25 mouse cellular contexts compared by ENCODE assay signal in the genomic region with DNA sequence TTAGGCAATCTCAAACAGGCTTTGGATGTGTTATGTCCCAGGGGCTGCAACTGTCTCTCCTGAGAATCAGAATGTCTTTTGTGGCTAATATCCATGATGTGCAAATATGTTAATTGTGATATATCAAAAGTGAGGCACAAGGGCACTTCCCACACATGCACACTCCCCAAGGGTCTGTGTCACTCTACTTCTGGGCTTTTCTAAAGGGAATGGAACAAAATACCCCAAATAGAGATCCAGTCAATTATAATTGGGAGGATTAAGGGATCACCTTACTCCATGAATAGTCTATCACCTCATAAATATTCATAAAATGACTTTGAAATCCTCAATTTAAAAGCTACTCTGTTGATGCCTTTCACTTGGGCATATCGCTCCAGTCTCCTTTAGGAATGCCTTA.
A peak's percentile ranks its signal among the peaks of the same experiment; 100 is the strongest.
DNase-seq lines count a peak whose midpoint lies in the region; ATAC-seq and TF ChIP-seq lines count a peak whose summit lies in the region.
"Had no signal": no experiment of that assay in that cellular context is flagged by ENCODE, and none has a peak within 500 bp of the region (broad histone marks: within the 10 kb centered on the region; RNA-seq: fewer than 3 reads in every experiment).

No protein-coding gene starts in this region.

- no peak for TF ChIP-seq CTCF in forebrain, postnatal 0 days (IDR thresholded peaks at IDR 0.05; ENCODE audit: low read depth)
- TF ChIP-seq CTCF in brain, embryonic 14.5 days (IDR thresholded peaks at IDR 0.05; ENCODE audit: borderline replicate concordance, extremely low read depth, insufficient read depth, insufficient read length) = no peak

- H3K4me3 ChIP-seq in forebrain, embryonic 11.5 days (ENCODE audit: low read depth, low read length) = no peak overlapping the region
- H3K4me3 ChIP-seq in forebrain, postnatal 0 days (ENCODE audit: low read depth, low read length) = no peak overlapping the region
- no peak overlapping the region for H3K4me3 ChIP-seq in hindbrain, embryonic 12.5 days
- no peak overlapping the region for H3K4me3 ChIP-seq in hindbrain, embryonic 10.5 days
- H3K4me3 ChIP-seq in midbrain, embryonic 16.5 days (ENCODE audit: low read depth, low read length) = no peak overlapping the region
- H3K4me3 ChIP-seq: embryonic facial prominence, embryonic 15.5 days; erythroblast, embryonic 14.5 days; gastrocnemius, adult 2 months had no signal

- no peak overlapping the region for H3K4me2 ChIP-seq in forebrain, embryonic 11.5 days (ENCODE audit: low read depth, low read length, severe bottlenecking)
- H3K4me2 ChIP-seq in forebrain, postnatal 0 days (ENCODE audit: low read depth) = no peak overlapping the region
- H3K4me2 ChIP-seq in hindbrain, embryonic 12.5 days (replicated peaks) = no peak overlapping the region
- no peak overlapping the region for H3K4me2 ChIP-seq in midbrain, embryonic 16.5 days (ENCODE audit: low read length)
- H3K4me2 ChIP-seq: embryonic facial prominence, embryonic 15.5 days had no signal

- H3K27ac ChIP-seq in forebrain, embryonic 11.5 days (ENCODE audit: low read depth, low read length) = no peak overlapping the region
- H3K27ac ChIP-seq in forebrain, postnatal 0 days (ENCODE audit: low read depth, low read length) = no peak overlapping the region
- H3K27ac ChIP-seq in hindbrain, embryonic 12.5 days = no peak overlapping the region
- H3K27ac ChIP-seq in hindbrain, embryonic 10.5 days = no peak overlapping the region
- H3K27ac ChIP-seq in midbrain, embryonic 16.5 days (ENCODE audit: low read length) = no peak overlapping the region
- H3K27ac ChIP-seq: embryonic facial prominence, embryonic 15.5 days; gastrocnemius, adult 2 months had no signal

- no peak overlapping the region for H3K9ac ChIP-seq in forebrain, embryonic 11.5 days (ENCODE audit: low read length)
- no peak overlapping the region for H3K9ac ChIP-seq in forebrain, postnatal 0 days
- H3K9ac ChIP-seq in hindbrain, embryonic 12.5 days = no peak overlapping the region
- no peak overlapping the region for H3K9ac ChIP-seq in midbrain, embryonic 16.5 days (ENCODE audit: low read depth, low read length)
- H3K9ac ChIP-seq: embryonic facial prominence, embryonic 15.5 days had no signal

- H3K27me3 ChIP-seq in forebrain, embryonic 11.5 days (ENCODE audit: control insufficient read depth, insufficient read depth, low read length) = no peaks in the 10 kb centered on the region; the same call in 1 of the 2 replicates
- no peaks in the 10 kb centered on the region for H3K27me3 ChIP-seq in forebrain, postnatal 0 days (ENCODE audit: insufficient read depth, low read length)
- H3K27me3 ChIP-seq in hindbrain, embryonic 12.5 days = no peaks in the 10 kb centered on the region
- no peaks in the 10 kb centered on the region for H3K27me3 ChIP-seq in hindbrain, embryonic 10.5 days (ENCODE audit: insufficient read depth, poor library complexity, severe bottlenecking)
- H3K27me3 ChIP-seq in midbrain, embryonic 16.5 days (ENCODE audit: control insufficient read depth, insufficient read depth, low read depth, low read length) = no peaks in the 10 kb centered on the region
- H3K27me3 ChIP-seq: embryonic facial prominence, embryonic 15.5 days had no signal

- WGBS in forebrain, embryonic 11.5 days = 30% methylated on average over 1 of the region's 1 CpGs
- WGBS in forebrain, postnatal 0 days = 15% methylated on average over 1 of the region's 1 CpGs
- WGBS in hindbrain, embryonic 12.5 days = 64% methylated on average over 1 of the region's 1 CpGs
- WGBS in hindbrain, embryonic 10.5 days = 76% methylated on average over 1 of the region's 1 CpGs
- WGBS in midbrain, embryonic 16.5 days = 27% methylated on average over 1 of the region's 1 CpGs

- no peaks in the 10 kb centered on the region for H3K9me3 ChIP-seq in forebrain, embryonic 11.5 days (ENCODE audit: control insufficient read depth, low read length)
- H3K9me3 ChIP-seq in forebrain, postnatal 0 days (ENCODE audit: low read length) = no peaks in the 10 kb centered on the region
- H3K9me3 ChIP-seq in hindbrain, embryonic 12.5 days (replicated peaks) = no peaks in the 10 kb centered on the region
- H3K9me3 ChIP-seq in hindbrain, embryonic 10.5 days = no peaks in the 10 kb centered on the region
- no peaks in the 10 kb centered on the region for H3K9me3 ChIP-seq in midbrain, embryonic 16.5 days (replicated peaks; ENCODE audit: control insufficient read depth, low read length, poor library complexity, severe bottlenecking)
- H3K9me3 ChIP-seq: embryonic facial prominence, embryonic 15.5 days; G1E had no signal

- ATAC-seq in forebrain, embryonic 11.5 days (replicated peaks; ENCODE audit: low FRiP score) = peak; percentile 71
- ATAC-seq in forebrain, postnatal 0 days = no peak
- ATAC-seq in hindbrain, embryonic 12.5 days (ENCODE audit: low FRiP score) = peak; percentile 8; the same call in 1 of the 2 replicates
- ATAC-seq in midbrain, embryonic 16.5 days = peak; percentile 84
- ATAC-seq: CD4-positive, CD25-positive, alpha-beta regulatory T cell, adult 4 months; hindbrain, embryonic 16.5 days; inflammation-experienced regulatory T-cells, adult 6 months; intestine, postnatal 0 days had no signal

- no peak for TF ChIP-seq POLR2A in brain, embryonic 14.5 days (IDR thresholded peaks at IDR 0.05; ENCODE audit: borderline replicate concordance, extremely low read depth, insufficient read depth, insufficient read length, poor library complexity, severe bottlenecking)

- DNase-seq in forebrain, embryonic 11.5 days (ENCODE audit: low spot score) = no peak
- DNase-seq in forebrain, postnatal 0 days = no peak
- DNase-seq in hindbrain, embryonic 10.5 days (ENCODE audit: low spot score) = no peak
- DNase-seq in brain, embryonic 14.5 days (ENCODE audit: low read depth) = peak; percentile 40
- no peak for DNase-seq in right cerebral cortex, postnatal 36 days (ENCODE audit: low spot score in 2 of 2)
- DNase-seq: adrenal gland, adult 8-10 months; adrenal gland, postnatal 36 days; B cell, adult 2 months; cerebellum, adult 11 months; cerebellum, adult 8-10 months; cerebellum, postnatal 14 days; embryo, embryonic 11 days; gastrocnemius, adult 2 months; gastrocnemius, postnatal 25 days; heart, postnatal 10 days; heart, postnatal 4 days had no signal

- H3K4me1 ChIP-seq in forebrain, embryonic 11.5 days (replicated peaks; ENCODE audit: control insufficient read depth, insufficient read depth, low read length) = no peaks in the 10 kb centered on the region
- no peaks in the 10 kb centered on the region for H3K4me1 ChIP-seq in forebrain, postnatal 0 days (ENCODE audit: insufficient read depth)
- H3K4me1 ChIP-seq in hindbrain, embryonic 12.5 days = no peaks in the 10 kb centered on the region
- no peaks in the 10 kb centered on the region for H3K4me1 ChIP-seq in hindbrain, embryonic 10.5 days (replicated peaks)
- 0 out of 2 replicates have a peak, but pooled peaks cover 2% of the 10 kb centered on the region for H3K4me1 ChIP-seq in midbrain, embryonic 16.5 days (ENCODE audit: control insufficient read depth, insufficient read depth, low read length)
- H3K4me1 ChIP-seq: embryonic facial prominence, embryonic 15.5 days had no signal

- H3K36me3 ChIP-seq in forebrain, embryonic 11.5 days (ENCODE audit: control insufficient read depth, insufficient read depth, low read length) = no peaks in the 10 kb centered on the region
- no peaks in the 10 kb centered on the region for H3K36me3 ChIP-seq in forebrain, postnatal 0 days (ENCODE audit: insufficient read depth)
- H3K36me3 ChIP-seq in hindbrain, embryonic 12.5 days = no peaks in the 10 kb centered on the region
- H3K36me3 ChIP-seq in hindbrain, embryonic 10.5 days = no peaks in the 10 kb centered on the region
- H3K36me3 ChIP-seq in midbrain, embryonic 16.5 days (ENCODE audit: control insufficient read depth, insufficient read depth, low read length) = no peaks in the 10 kb centered on the region
- H3K36me3 ChIP-seq: embryonic facial prominence, embryonic 15.5 days; G1E had no signal
